Mouse (Mus musculus) heart, embryonic 11.5 days (tissue): ENCODE results near the gene Ccno. TPM values are rescaled to one million over a fixed set of nuclear protein-coding genes. Genes with fewer than 3 reads are reported as not detected.
A peak's percentile ranks its signal among the peaks of the same experiment; 100 is the strongest.

Experiments
- ATAC-seq: fragments of 200-750 bp; cut with Nextera tagmentation; replicated peaks from 2 replicates; pipeline ENCODE4 v1.8.0; 2017; ENCODE audit warnings: moderate library complexity; ENCODE audit not compliant: insufficient number of reproducible peaks, low FRiP score, low TSS enrichment
- H3K27ac ChIP-seq: fragments of 300-500 bp; sonication (generic); 2 replicates; pipeline ENCODE4 v1.5.1; 2014; ENCODE audit warnings: mild to moderate bottlenecking, low read depth, low read length
- H3K27me3 ChIP-seq: fragments of 300-500 bp; sonication (generic); 2 replicates; pipeline ENCODE4 v1.6.1; 2014; ENCODE audit warnings: mild to moderate bottlenecking, low read length, mixed read lengths; ENCODE audit not compliant: control insufficient read depth, insufficient read depth
- H3K36me3 ChIP-seq: fragments of 300-500 bp; sonication (generic); 2 replicates; pipeline ENCODE4 v1.6.1; 2014; ENCODE audit warnings: mild to moderate bottlenecking, low read length, moderate library complexity, mixed read lengths; ENCODE audit not compliant: control insufficient read depth, insufficient read depth
- H3K4me1 ChIP-seq: fragments of 300-500 bp; sonication (generic); 2 replicates; pipeline ENCODE4 v1.6.1; 2014; ENCODE audit warnings: low read length; ENCODE audit not compliant: control insufficient read depth, insufficient read depth
- H3K4me2 ChIP-seq: fragments of 300-500 bp; sonication (generic); 2 replicates; pipeline ENCODE4 v1.6.1; 2014; ENCODE audit warnings: mild to moderate bottlenecking, moderate library complexity
- H3K4me3 ChIP-seq: fragments of 300-500 bp; sonication (generic); 2 replicates; pipeline ENCODE4 v1.5.1; 2014; ENCODE audit warnings: low read depth, low read length
- H3K9ac ChIP-seq: fragments of 300-500 bp; sonication (generic); 2 replicates; pipeline ENCODE4 v1.6.1; 2014; ENCODE audit warnings: mild to moderate bottlenecking, low read depth, low read length, moderate library complexity
- H3K9me3 ChIP-seq: fragments of 300-500 bp; sonication (generic); replicated peaks from 2 replicates; pipeline ENCODE4 v1.6.1; 2016; ENCODE audit warnings: low read length; ENCODE audit not compliant: control insufficient read depth
- WGBS: fragments of 180-500 bp; shearing (Covaris S2); extraction: QIAGEN DNeasy Blood & Tissue Kit; methylation state at CpG from one replicate; pipeline ENCODE4 v1.1.7; 2014; ENCODE audit not compliant: insufficient replicate concordance; 5-methylcytosine and 5-hydroxymethylcytosine counted together
- polyA plus RNA-seq: library from polyadenylated mRNA; unstranded; fragments of >200 nt; fragmentation: Nextera tagmentation; extraction: Ambion mirVana; gene quantifications from 2 replicates; pipeline ENCODE4 v1.2.1, GENCODE M21; 2014

The Ccno gene
- polyA plus RNA-seq, 1 experiment from 2014 or later, result 0.13 TPM

- Histone ChIP-seq H3K27me3 (peaks cover 15% of the 10 kb centered on the region), H3K36me3 (no peaks in the 10 kb centered on the region), H3K9ac (no peak overlapping the region), H3K9me3 (no peaks in the 10 kb centered on the region), H3K4me2 (no peak overlapping the region), H3K27ac (no peak overlapping the region), H3K4me1 (no peaks in the 10 kb centered on the region), H3K4me3 (no peak overlapping the region)
- 33% methylated on average over 10 of the region's 10 CpGs for WGBS
- ATAC-seq, result no peak
Observed at GRCm38 (mm10) chr13:112976720-112977119, 10.9 kb upstream of the Ccno start.

GRCm38 (mm10) chr13:112985605-112986450 is 1.8 kb upstream of the Ccno start:
- Histone ChIP-seq H3K4me2 (peak overlapping the region; percentile 99), H3K27me3 (peaks cover 64% of the 10 kb centered on the region), H3K27ac (no peak overlapping the region)

GRCm38 (mm10) chr13:112986451-112986950 is 1.1 kb upstream of the Ccno start:
- Histone ChIP-seq H3K36me3 (no peaks in the 10 kb centered on the region), H3K4me1 (peaks cover 21% of the 10 kb centered on the region), H3K4me3 (peak overlapping the region; percentile 58), H3K27me3 (peaks cover 71% of the 10 kb centered on the region), H3K9me3 (no peaks in the 10 kb centered on the region), H3K9ac (no peak overlapping the region), H3K4me2 (peak overlapping the region; percentile 99), H3K27ac (no peak overlapping the region)
- no peak for ATAC-seq
- under 1% methylated on average over 17 of the region's 17 CpGs for WGBS

More at GRCm38 (mm10) chr13:112985605-112986450, 1.8 kb upstream of the Ccno start:
- Histone ChIP-seq H3K36me3 (no peaks in the 10 kb centered on the region), H3K4me1 (peaks cover 21% of the 10 kb centered on the region), H3K9me3 (no peaks in the 10 kb centered on the region), H3K9ac (no peak overlapping the region), H3K4me3 (no peak overlapping the region)
- 9% methylated on average over 18 of the region's 18 CpGs for WGBS
- ATAC-seq, result no peak

GRCm38 (mm10) chr13:112987991-112988390 is 389 bp downstream of the Ccno start:
- H3K4me3 ChIP-seq, result peak overlapping the region; percentile 58
- H3K36me3 ChIP-seq, result no peaks in the 10 kb centered on the region
- H3K9ac ChIP-seq, result peak overlapping the region; percentile 60; the same call in 1 of the 2 replicates
- no peaks in the 10 kb centered on the region for H3K9me3 ChIP-seq
- H3K4me1 ChIP-seq, result peaks cover 21% of the 10 kb centered on the region
- no peak overlapping the region for H3K27ac ChIP-seq
- H3K27me3 ChIP-seq, result peaks cover 81% of the 10 kb centered on the region
- H3K4me2 ChIP-seq, result peak overlapping the region; percentile 99
- no peak for ATAC-seq
- WGBS, result under 1% methylated on average over 28 of the region's 39 CpGs

GRCm38 (mm10) chr13:112988866-112989265 is 1.3 kb downstream of the Ccno start:
- no peak for ATAC-seq
- peaks cover 27% of the 10 kb centered on the region for H3K4me1 ChIP-seq

GRCm38 (mm10) chr13:112989541-112989940 is 1.9 kb downstream of the Ccno start:
- Histone ChIP-seq H3K27me3 (peaks cover 88% of the 10 kb centered on the region), H3K4me1 (peaks cover 30% of the 10 kb centered on the region), H3K27ac (no peak overlapping the region), H3K36me3 (no peaks in the 10 kb centered on the region), H3K4me3 (peak overlapping the region; percentile 32), H3K9ac (no peak overlapping the region), H3K9me3 (no peaks in the 10 kb centered on the region), H3K4me2 (peak overlapping the region; percentile 45)
- under 1% methylated on average over 23 of the region's 23 CpGs for WGBS
- no peak for ATAC-seq

More at GRCm38 (mm10) chr13:112988866-112989265, 1.3 kb downstream of the Ccno start:
- 2% methylated on average over 19 of the region's 19 CpGs for WGBS
- Histone ChIP-seq H3K9ac (no peak overlapping the region), H3K4me3 (peak overlapping the region; percentile 58), H3K27ac (no peak overlapping the region), H3K27me3 (peaks cover 86% of the 10 kb centered on the region), H3K9me3 (no peaks in the 10 kb centered on the region), H3K36me3 (no peaks in the 10 kb centered on the region), H3K4me2 (peak overlapping the region; percentile 99)

GRCm38 (mm10) chr13:112990346-112990745 is 2.7 kb downstream of the Ccno start:
- no peak overlapping the region for H3K4me3 ChIP-seq
- H3K4me2 ChIP-seq, result no peak overlapping the region
- no peak overlapping the region for H3K27ac ChIP-seq
- H3K4me1 ChIP-seq, result peaks cover 30% of the 10 kb centered on the region
- no peaks in the 10 kb centered on the region for H3K36me3 ChIP-seq
- no peak overlapping the region for H3K9ac ChIP-seq
- peaks cover 95% of the 10 kb centered on the region for H3K27me3 ChIP-seq
- 18% methylated on average over 4 of the region's 4 CpGs for WGBS
- no peak for ATAC-seq
- H3K9me3 ChIP-seq, result no peaks in the 10 kb centered on the region

- ATAC-seq, result no peak
- under 1% methylated on average over 63 of the region's 63 CpGs for WGBS
- Histone ChIP-seq H3K4me1 (peaks cover 19% of the 10 kb centered on the region), H3K9me3 (no peaks in the 10 kb centered on the region), H3K27me3 (peaks cover 93% of the 10 kb centered on the region), H3K9ac (0 out of 2 replicates have a peak within 1 kb of the TSS, but pooled peaks have one; percentile 10), H3K4me2 (peak within 1 kb of the TSS; percentile 87), H3K36me3 (no peaks in the 10 kb centered on the region), H3K27ac (no peak within 1 kb of the TSS), H3K4me3 (peak within 1 kb of the TSS; percentile 47)
Observed at GRCm38 (mm10) chr13:112993531-112994152, 6.0 kb downstream of the Ccno start, which contains the start of gene Mcidas. TSS of gene Mcidas (plus strand) at chr13:112993845.
